Mouse (Mus musculus) hindbrain, embryonic 10.5 days (tissue): Measurements from ENCODE around the gene Arhgap27. TPM values are rescaled to one million over a fixed set of nuclear protein-coding genes. Genes with fewer than 3 reads are reported as not detected.
"Not testable (repeated sequence)": the region's sequence is repeated elsewhere in the genome, so short reads cannot be mapped to it uniquely, and the experiment has no call there.

Source experiments
- DNase-seq: peaks from one replicate; pipeline ENCODE4 v3.0.0-alpha.2; 2017; ENCODE audit warnings: low spot score
- H3K27ac ChIP-seq: fragments of 300-500 bp; sonication (generic); 2 replicates; pipeline ENCODE4 v1.5.1; 2016; ENCODE audit warnings: mild to moderate bottlenecking, moderate library complexity
- H3K27me3 ChIP-seq: fragments of 300-500 bp; sonication (generic); 2 replicates; pipeline ENCODE4 v1.6.1; 2016; ENCODE audit warnings: mild to moderate bottlenecking; ENCODE audit not compliant: poor library complexity, insufficient read depth, severe bottlenecking
- H3K36me3 ChIP-seq: fragments of 300-500 bp; sonication (generic); 2 replicates; pipeline ENCODE4 v1.6.1; 2016; ENCODE audit warnings: mild to moderate bottlenecking, moderate library complexity
- H3K4me1 ChIP-seq: fragments of 300-500 bp; sonication (generic); replicated peaks from 2 replicates; pipeline ENCODE4 v1.6.1; 2016; ENCODE audit warnings: mild to moderate bottlenecking
- H3K4me3 ChIP-seq: fragments of 300-500 bp; sonication (generic); 2 replicates; pipeline ENCODE4 v1.5.1; 2016; ENCODE audit warnings: mild to moderate bottlenecking, moderate library complexity
- H3K9me3 ChIP-seq: fragments of 300-500 bp; sonication (generic); 2 replicates; pipeline ENCODE4 v1.6.1; 2016; ENCODE audit warnings: mild to moderate bottlenecking, moderate library complexity
- WGBS: fragments of 180-500 bp; shearing (Covaris S2); methylation state at CpG from one replicate; pipeline ENCODE4 v1.1.7; 2016; 5-methylcytosine and 5-hydroxymethylcytosine counted together
- polyA plus RNA-seq: library from polyadenylated mRNA; unstranded; fragments of >200 nt; fragmentation: Nextera tagmentation; extraction: Ambion mirVana; gene quantifications from 2 replicates; pipeline ENCODE4 v1.2.1, GENCODE M21; 2016

Gene Arhgap27
- polyA plus RNA-seq, 1 experiment from 2014 or later, result 4.8 TPM

DNA sequence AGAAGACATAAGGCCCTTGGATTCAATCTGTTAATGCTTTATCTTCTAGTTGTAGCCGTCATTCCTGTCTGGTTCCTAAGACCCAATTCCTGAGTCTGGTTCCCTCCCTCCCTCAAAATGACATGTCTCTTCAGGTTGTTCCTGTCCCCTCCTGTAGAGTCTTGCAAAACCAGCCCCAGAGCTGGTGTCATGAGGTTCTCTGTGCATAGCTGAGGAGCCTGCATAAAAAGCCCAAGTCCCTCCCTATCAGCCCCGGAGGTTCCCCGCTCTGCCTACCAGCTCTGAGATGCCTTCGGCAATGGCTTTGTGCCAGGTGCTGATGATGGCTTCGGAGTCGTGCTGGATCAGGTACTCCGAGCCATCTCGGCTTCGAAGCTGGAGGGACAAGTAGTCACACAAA, 28.6 kb downstream of the Arhgap27 start:
- Histone ChIP-seq H3K27ac (no peak overlapping the region), H3K4me1 (peaks cover 33% of the 10 kb centered on the region), H3K36me3 (no peaks in the 10 kb centered on the region), H3K9me3 (no peaks in the 10 kb centered on the region), H3K4me3 (no peak overlapping the region), H3K27me3 (peaks cover 55% of the 10 kb centered on the region)
- DNase-seq, result no peak
- WGBS, result 87% methylated on average over 9 of the region's 9 CpGs

- no peaks in the 10 kb centered on the region for H3K36me3 ChIP-seq
- H3K27me3 ChIP-seq, result peaks cover 50% of the 10 kb centered on the region
- no peaks in the 10 kb centered on the region for H3K9me3 ChIP-seq
- 14% methylated on average over 40 of the region's 40 CpGs for WGBS
- H3K4me3 ChIP-seq, result peak overlapping the region; percentile 44
- peak; percentile 62 for DNase-seq
- H3K4me1 ChIP-seq, result peaks cover 26% of the 10 kb centered on the region
- no peak overlapping the region for H3K27ac ChIP-seq
These were observed 29.6 kb downstream of the Arhgap27 start for GRCm38 (mm10) chr11:103333719-103334398.

DNA sequence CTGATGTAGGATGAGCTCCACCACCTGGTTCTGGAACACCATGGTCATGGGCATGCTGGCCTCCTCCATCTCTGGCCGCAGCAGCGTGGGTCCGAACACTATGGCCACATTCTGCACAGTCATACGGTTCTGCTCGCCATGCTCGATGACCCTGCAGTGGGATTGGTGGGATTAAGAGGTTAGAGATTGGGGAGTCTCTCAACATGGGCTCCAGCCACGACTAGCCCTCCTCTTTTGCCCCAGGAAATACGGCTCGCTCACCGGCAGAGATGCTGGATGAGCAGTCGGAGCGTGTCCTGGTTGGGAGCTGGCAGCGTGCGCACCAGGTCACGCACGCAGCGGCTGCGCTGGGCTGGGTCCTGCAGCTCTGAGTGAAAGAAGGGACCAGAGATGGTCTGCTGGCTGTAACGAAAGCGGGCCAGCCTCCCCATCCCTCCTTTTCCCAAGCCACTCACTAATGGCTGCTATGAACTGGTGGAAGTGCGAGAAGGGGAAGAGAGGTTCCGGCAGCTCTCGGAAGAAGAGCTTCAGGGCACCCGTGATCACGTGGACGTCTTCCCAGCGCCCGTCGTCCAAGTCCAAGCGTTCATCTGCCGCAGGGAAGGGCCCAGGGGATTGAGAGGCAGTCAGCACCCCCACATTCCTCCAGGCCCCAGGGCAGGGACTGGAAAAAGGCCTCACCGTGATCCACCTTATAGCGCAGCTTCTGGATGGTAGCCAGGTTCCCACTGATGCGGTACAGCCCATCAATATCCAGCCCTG, 30.4 kb downstream of the Arhgap27 start:
- H3K36me3 ChIP-seq, result no peaks in the 10 kb centered on the region
- WGBS, result 27% methylated on average over 34 of the region's 34 CpGs
- DNase-seq, result peak; percentile 40
- no peaks in the 10 kb centered on the region for H3K9me3 ChIP-seq
- peaks cover 43% of the 10 kb centered on the region for H3K27me3 ChIP-seq
- peak overlapping the region; percentile 44 for H3K4me3 ChIP-seq
- peaks cover 26% of the 10 kb centered on the region for H3K4me1 ChIP-seq
- H3K27ac ChIP-seq, result peak overlapping the region; percentile 31; the same call in 1 of the 2 replicates

- no peaks in the 10 kb centered on the region for H3K9me3 ChIP-seq
- 23% methylated on average over 18 of the region's 18 CpGs for WGBS
- peak; percentile 85 for DNase-seq
- peaks cover 43% of the 10 kb centered on the region for H3K27me3 ChIP-seq
- H3K4me1 ChIP-seq, result peaks cover 26% of the 10 kb centered on the region
- no peaks in the 10 kb centered on the region for H3K36me3 ChIP-seq
- no peak overlapping the region for H3K27ac ChIP-seq
- H3K4me3 ChIP-seq, result peak overlapping the region; percentile 44
These were observed 31.2 kb downstream of the Arhgap27 start for GRCm38 (mm10) chr11:103332186-103332889.

GRCm38 (mm10) chr11:103331502-103332185, 31.8 kb downstream of the Arhgap27 start:
- H3K36me3 ChIP-seq, result no peaks in the 10 kb centered on the region
- 90% methylated on average over 10 of the region's 10 CpGs for WGBS
- no peaks in the 10 kb centered on the region for H3K9me3 ChIP-seq
- H3K27me3 ChIP-seq, result peaks cover 43% of the 10 kb centered on the region
- no peak overlapping the region for H3K27ac ChIP-seq
- DNase-seq, result no peak
- peaks cover 26% of the 10 kb centered on the region for H3K4me1 ChIP-seq
- H3K4me3 ChIP-seq, result no peak overlapping the region

DNA sequence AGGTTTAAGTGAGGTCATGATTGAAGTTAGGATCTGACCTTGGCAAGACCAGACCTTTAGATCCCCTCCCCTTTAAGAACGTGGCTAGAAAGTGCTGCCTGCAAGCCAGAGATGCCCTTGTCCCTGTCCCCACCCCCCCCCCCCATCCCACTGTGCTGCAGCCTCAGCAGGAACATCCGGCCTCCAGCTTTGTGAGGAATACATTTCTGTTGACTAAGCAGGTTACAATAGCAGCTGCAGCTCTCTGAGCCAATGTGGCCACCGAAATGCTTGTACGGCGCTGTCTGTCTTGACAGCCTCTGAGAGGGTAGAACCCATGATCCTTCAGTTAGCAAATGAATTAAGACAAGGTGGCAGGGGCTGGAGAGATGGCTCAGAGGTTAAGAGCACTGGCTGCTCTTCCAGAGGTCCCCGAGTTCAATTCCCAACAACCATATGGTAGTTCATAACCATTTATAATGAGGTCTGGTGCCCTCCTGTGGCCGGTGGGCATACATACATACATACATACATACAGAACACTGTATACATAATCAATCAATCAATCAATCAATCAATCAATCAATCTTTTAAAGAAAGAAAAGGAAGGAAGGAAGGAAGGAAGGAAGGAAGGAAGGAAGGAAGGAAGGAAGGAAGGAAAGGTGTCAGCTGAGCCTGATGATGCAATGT, 32.7 kb downstream of the Arhgap27 start:
- H3K27me3 ChIP-seq, result peaks cover 41% of the 10 kb centered on the region
- H3K9me3 ChIP-seq, result no peaks in the 10 kb centered on the region
- 65% methylated on average over 7 of the region's 7 CpGs for WGBS
- DNase-seq, result no peak
- H3K4me3 ChIP-seq, result no peak overlapping the region
- peaks cover 26% of the 10 kb centered on the region for H3K4me1 ChIP-seq
- H3K36me3 ChIP-seq, result no peaks in the 10 kb centered on the region
- no peak overlapping the region for H3K27ac ChIP-seq

- WGBS, result 16% methylated on average over 5 of the region's 5 CpGs
- Histone ChIP-seq H3K4me3 (no peak overlapping the region), H3K4me1 (peaks cover 19% of the 10 kb centered on the region; the same call in 1 of the 2 replicates)
These were observed 36.5 kb downstream of the Arhgap27 start for GRCm38 (mm10) chr11:103326950-103327349.

DNA sequence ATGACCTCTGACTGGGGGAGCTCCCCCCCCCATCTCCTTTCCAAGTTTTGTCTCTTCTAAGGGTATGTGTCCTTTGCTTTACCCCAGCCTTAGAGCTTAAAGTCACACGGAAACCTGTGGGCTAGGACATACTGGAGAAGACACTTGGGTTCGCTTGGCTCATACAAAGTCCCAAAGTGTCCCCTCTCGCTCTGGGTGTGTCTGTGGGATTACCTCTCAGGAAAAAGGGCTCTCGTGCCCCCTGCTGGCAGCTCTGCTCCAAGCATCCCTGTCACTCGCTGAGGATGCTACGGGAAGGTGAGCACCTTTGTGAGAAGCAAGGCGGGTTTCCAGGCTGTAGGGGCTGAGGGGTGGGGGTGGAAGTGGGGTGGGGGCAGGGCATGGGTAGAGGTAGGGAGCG, 38.3 kb downstream of the Arhgap27 start:
- Histone ChIP-seq H3K27ac (no peak overlapping the region; the same call in 1 of the 2 replicates), H3K36me3 (no peaks in the 10 kb centered on the region), H3K27me3 (peaks cover 18% of the 10 kb centered on the region), H3K4me1 (peaks cover 17% of the 10 kb centered on the region; the same call in 1 of the 2 replicates), H3K4me3 (no peak overlapping the region), H3K9me3 (no peaks in the 10 kb centered on the region)
- 20% methylated on average over 8 of the region's 8 CpGs for WGBS
- DNase-seq, result peak; percentile 80

More at GRCm38 (mm10) chr11:103326950-103327349, 36.5 kb downstream of the Arhgap27 start:
- DNase-seq, result peak; percentile 75
- peaks cover 21% of the 10 kb centered on the region for H3K27me3 ChIP-seq
- H3K9me3 ChIP-seq, result no peaks in the 10 kb centered on the region
- H3K27ac ChIP-seq, result no peak overlapping the region
- no peaks in the 10 kb centered on the region for H3K36me3 ChIP-seq

- Histone ChIP-seq H3K4me1 (peaks cover 17% of the 10 kb centered on the region; the same call in 1 of the 2 replicates), H3K9me3 (no peaks in the 10 kb centered on the region), H3K4me3 (no peak overlapping the region), H3K27ac (peak overlapping the region; percentile 8; the same call in 1 of the 2 replicates), H3K27me3 (peaks cover 18% of the 10 kb centered on the region), H3K36me3 (no peaks in the 10 kb centered on the region)
- WGBS, result 66% methylated on average over 13 of the region's 13 CpGs
- no peak for DNase-seq
These were observed 38.8 kb downstream of the Arhgap27 start for GRCm38 (mm10) chr11:103324723-103325122.

DNA sequence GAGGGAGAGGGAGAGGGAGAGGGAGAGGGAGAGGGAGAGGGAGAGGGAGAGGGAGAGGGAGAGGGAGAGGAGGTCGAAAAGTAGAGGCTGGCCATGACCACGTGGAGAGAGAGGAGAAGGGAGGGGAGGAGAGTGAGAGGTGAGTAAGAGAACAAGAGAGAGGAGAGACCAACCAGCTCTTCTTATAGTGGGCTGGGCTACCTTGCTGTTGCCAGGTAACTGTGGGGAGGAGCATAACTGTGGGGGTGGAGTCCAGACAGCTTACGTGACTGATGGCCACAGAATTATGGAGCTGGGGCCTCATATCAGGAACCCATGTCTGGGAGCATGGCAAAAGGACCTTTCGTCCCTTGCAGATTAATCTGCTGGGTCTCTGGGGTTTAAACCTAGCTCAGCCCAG, 40.7 kb downstream of the Arhgap27 start:
- Histone ChIP-seq H3K4me1 (peaks cover 17% of the 10 kb centered on the region; the same call in 1 of the 2 replicates), H3K27me3 (peaks cover 22% of the 10 kb centered on the region)
- not testable (repeated sequence) for H3K36me3 ChIP-seq, H3K9me3 ChIP-seq, H3K27ac ChIP-seq, DNase-seq, H3K4me3 ChIP-seq
- 48% methylated on average over 4 of the region's 4 CpGs for WGBS

GRCm38 (mm10) chr11:103320646-103321045, 42.8 kb downstream of the Arhgap27 start:
- no peaks in the 10 kb centered on the region for H3K36me3 ChIP-seq
- H3K27me3 ChIP-seq, result peaks cover 22% of the 10 kb centered on the region
- no peaks in the 10 kb centered on the region for H3K9me3 ChIP-seq
- 80% methylated on average over 4 of the region's 4 CpGs for WGBS
- no peak overlapping the region for H3K27ac ChIP-seq
- no peak overlapping the region for H3K4me3 ChIP-seq
- peaks cover 17% of the 10 kb centered on the region; the same call in 1 of the 2 replicates for H3K4me1 ChIP-seq
- DNase-seq, result no peak

- Histone ChIP-seq H3K36me3 (no peaks in the 10 kb centered on the region), H3K4me3 (no peak overlapping the region), H3K27me3 (peaks cover 22% of the 10 kb centered on the region), H3K4me1 (peaks cover 15% of the 10 kb centered on the region; the same call in 1 of the 2 replicates), H3K9me3 (no peaks in the 10 kb centered on the region), H3K27ac (no peak overlapping the region)
- DNase-seq, result no peak
- WGBS, result 86% methylated on average over 8 of the region's 8 CpGs
These were observed 43.3 kb downstream of the Arhgap27 start for GRCm38 (mm10) chr11:103320196-103320595.
